Mouse (Mus musculus) liver, embryonic 14.5 days (tissue): ENCODE results near the gene Gucy1a1. TPM values are rescaled to one million over a fixed set of nuclear protein-coding genes. Genes with fewer than 3 reads are reported as not detected.

Experiments used
- ATAC-seq: fragments of 200-750 bp; cut with Nextera tagmentation; 2 replicates; pipeline ENCODE4 v1.8.0; 2017; ENCODE audit warnings: moderate number of reproducible peaks, mild to moderate bottlenecking, moderate library complexity; ENCODE audit not compliant: insufficient read depth
- DNase-seq, 3 experiments: peaks; one replicate each; pipeline ENCODE4 v3.0.0-alpha.2; 2012 to 2013; ENCODE audit warnings: low read depth in 3 of 3, low spot score in 3 of 3
- H3K27ac ChIP-seq: fragments of 300-500 bp; sonication (generic); 2 replicates; pipeline ENCODE4 v1.5.1; 2014; ENCODE audit warnings: moderate library complexity, mild to moderate bottlenecking, control low read depth, inconsistent platforms
- H3K27me3 ChIP-seq: fragments of 300-500 bp; sonication (generic); 2 replicates; pipeline ENCODE4 v1.6.1; 2014; ENCODE audit warnings: mild to moderate bottlenecking, low read length, moderate library complexity; ENCODE audit not compliant: control insufficient read depth, insufficient read depth
- H3K36me3 ChIP-seq: fragments of 300-500 bp; sonication (generic); replicated peaks from 2 replicates; pipeline ENCODE4 v1.6.1; 2014; ENCODE audit warnings: low read depth; ENCODE audit not compliant: control insufficient read depth, insufficient read depth
- H3K4me1 ChIP-seq, 2 experiments: fragments of 200-500 bp in 1 of 2; fragments of 300-500 bp in 1 of 2; sonication (generic) in 1 of 2; replicated peaks; 2 replicates each; pipeline ENCODE4 v1.6.1; 2012 to 2014; ENCODE audit warnings: antibody characterized with exemption in 1 of 2, inconsistent platforms in 1 of 2, low read length in 1 of 2; ENCODE audit not compliant: control insufficient read depth in 2 of 2, insufficient read depth in 2 of 2
- H3K4me2 ChIP-seq: fragments of 300-500 bp; sonication (generic); 2 replicates; pipeline ENCODE4 v1.6.1; 2014; ENCODE audit warnings: low read depth, mild to moderate bottlenecking, control low read depth, moderate library complexity
- H3K4me3 ChIP-seq, 2 experiments: fragments of 200-500 bp in 1 of 2; fragments of 300-500 bp in 1 of 2; sonication (generic) in 1 of 2; 2 replicates each; pipeline ENCODE4 v1.5.1; 2012 to 2014; ENCODE audit warnings: low read depth in 2 of 2, low read length in 2 of 2, mild to moderate bottlenecking in 2 of 2, control low read depth in 1 of 2, inconsistent platforms in 1 of 2, moderate library complexity in 1 of 2; ENCODE audit not compliant: insufficient read depth in 1 of 2
- H3K9ac ChIP-seq: fragments of 300-500 bp; sonication (generic); replicated peaks from 2 replicates; pipeline ENCODE4 v1.6.1; 2014; ENCODE audit warnings: mild to moderate bottlenecking, control low read depth, moderate library complexity
- H3K9me3 ChIP-seq: fragments of 300-500 bp; sonication (generic); 2 replicates; pipeline ENCODE4 v1.6.1; 2016; ENCODE audit warnings: low read length, mixed read lengths; ENCODE audit not compliant: control insufficient read depth
- CTCF ChIP-seq: IDR thresholded peaks from 2 replicates; pipeline ENCODE4 v1.5.1; 2016; ENCODE audit warnings: antibody characterized with exemption, low read depth, control low read depth
- EP300 ChIP-seq: IDR thresholded peaks from 2 replicates; pipeline ENCODE4 v1.6.1; 2016; ENCODE audit warnings: antibody characterized with exemption, low read depth
- WGBS: fragments of 180-500 bp; shearing (Covaris S2); extraction: QIAGEN DNeasy Blood & Tissue Kit; methylation state at CpG from one replicate; pipeline ENCODE4 v1.1.7; 2014; ENCODE audit not compliant: insufficient replicate concordance; 5-methylcytosine and 5-hydroxymethylcytosine counted together
- polyA plus RNA-seq, 2 experiments: library from polyadenylated mRNA; depleted of rRNA in 1 of 2; stranded (reverse) in 1 of 2; unstranded in 1 of 2; fragments of >200 nt; fragmentation: Nextera tagmentation in 1 of 2; extraction: Ambion mirVana in 1 of 2; gene quantifications; 2 replicates each; pipeline versions ENCODE4 v1.2.1 to v1.2.3; 2012 to 2014

Gene Gucy1a1
- polyA plus RNA-seq, 2 experiments = 2.6 to 5.1 TPM

- TF ChIP-seq EP300 = no peak
- no peak for TF ChIP-seq CTCF
- no peaks in the 10 kb centered on the region for H3K27me3 ChIP-seq
- no peak for DNase-seq
- H3K4me3 ChIP-seq = no peak overlapping the region
- 57% methylated on average over 1 of the region's 1 CpGs for WGBS
- no peak for ATAC-seq
- H3K36me3 ChIP-seq = no peaks in the 10 kb centered on the region
- H3K4me1 ChIP-seq = no peaks in the 10 kb centered on the region
- no peaks in the 10 kb centered on the region for H3K9me3 ChIP-seq
- H3K4me2 ChIP-seq = no peak overlapping the region
- no peak overlapping the region for H3K27ac ChIP-seq
- H3K9ac ChIP-seq = no peak overlapping the region
Observed at GRCm38 (mm10) chr3:82118916-82119315, 26.7 kb downstream of the Gucy1a1 start.

GRCm38 (mm10) chr3:82112439-82112838, 33.1 kb downstream of the Gucy1a1 start:
- Histone ChIP-seq H3K4me1 (no peaks in the 10 kb centered on the region; a peak in 1 of 4 replicates), H3K27me3 (no peaks in the 10 kb centered on the region), H3K9ac (no peak overlapping the region), H3K9me3 (no peaks in the 10 kb centered on the region), H3K4me2 (no peak overlapping the region), H3K36me3 (no peaks in the 10 kb centered on the region), H3K4me3 (no peak overlapping the region), H3K27ac (no peak overlapping the region)
- DNase-seq = no peak
- no peak for TF ChIP-seq EP300
- TF ChIP-seq CTCF = no peak
- 37% methylated on average over 2 of the region's 2 CpGs for WGBS
- ATAC-seq = no peak

- no peak overlapping the region for H3K9ac ChIP-seq
- H3K4me3 ChIP-seq = no peak overlapping the region
- no peak overlapping the region for H3K4me2 ChIP-seq
- H3K36me3 ChIP-seq = no peaks in the 10 kb centered on the region
- ATAC-seq (no peak), DNase-seq (no peak)
- TF ChIP-seq EP300 (no peak), CTCF (no peak)
- H3K27ac ChIP-seq = no peak overlapping the region
- no peaks in the 10 kb centered on the region for H3K9me3 ChIP-seq
- H3K27me3 ChIP-seq = no peaks in the 10 kb centered on the region
- no peaks in the 10 kb centered on the region; a peak in 1 of 4 replicates for H3K4me1 ChIP-seq
- WGBS = 30% methylated on average over 3 of the region's 3 CpGs
Observed at GRCm38 (mm10) chr3:82111986-82112385, 33.6 kb downstream of the Gucy1a1 start.

GRCm38 (mm10) chr3:82108951-82109350, 36.6 kb downstream of the Gucy1a1 start:
- Histone ChIP-seq H3K4me2 (no peak overlapping the region), H3K27ac (no peak overlapping the region), H3K9me3 (no peaks in the 10 kb centered on the region), H3K36me3 (no peaks in the 10 kb centered on the region), H3K4me1 (no peaks in the 10 kb centered on the region; a peak in 1 of 4 replicates), H3K4me3 (no peak overlapping the region), H3K9ac (no peak overlapping the region), H3K27me3 (no peaks in the 10 kb centered on the region)
- WGBS = 72% methylated on average over 15 of the region's 15 CpGs
- TF ChIP-seq CTCF (no peak), EP300 (no peak)
- no peak for DNase-seq
- ATAC-seq = no peak

GRCm38 (mm10) chr3:82104229-82104628, 41.4 kb downstream of the Gucy1a1 start:
- H3K27me3 ChIP-seq = no peaks in the 10 kb centered on the region
- no peaks in the 10 kb centered on the region for H3K4me1 ChIP-seq
- ATAC-seq (no peak), DNase-seq (no peak)
- TF ChIP-seq CTCF (no peak), EP300 (no peak)
- H3K4me3 ChIP-seq = no peak overlapping the region
- H3K9ac ChIP-seq = no peak overlapping the region
- no peaks in the 10 kb centered on the region for H3K36me3 ChIP-seq
- no peak overlapping the region for H3K4me2 ChIP-seq
- no peaks in the 10 kb centered on the region for H3K9me3 ChIP-seq
- H3K27ac ChIP-seq = no peak overlapping the region
- WGBS = 61% methylated on average over 6 of the region's 6 CpGs
